Mouse (Mus musculus) layer of hippocampus, adult 2 months (tissue): Measurements from ENCODE around the gene Sox13. TPM values are rescaled to one million over a fixed set of nuclear protein-coding genes. Genes with fewer than 3 reads are reported as not detected.

Experiments used
- DNase-seq, 2 experiments: peaks; one replicate each; pipeline ENCODE4 v3.0.0; 2022; ENCODE audit warnings: low spot score in 2 of 2
- H3K27ac ChIP-seq: fragments of 200-600 bp; 2 replicates; pipeline ENCODE4 v1.8.1; 2022
- H3K4me3 ChIP-seq: fragments of 200-600 bp; 2 replicates; pipeline ENCODE4 v1.8.1; 2022; ENCODE audit warnings: mild to moderate bottlenecking
- CTCF ChIP-seq: fragments of 200-600 bp; conservative IDR thresholded peaks from 2 replicates; pipeline ENCODE4 v1.8.1; 2022; ENCODE audit warnings: antibody characterized with exemption, mild to moderate bottlenecking, moderate library complexity
- long read RNA-seq, 2 experiments: library from polyadenylated mRNA; stranded (forward); transcript quantifications; one replicate each; pipeline ENCODE4 v2.0.0; 2021; ENCODE audit warnings: borderline mapping rate in 2 of 2
- total RNA-seq, 2 experiments: library from RNA; stranded (reverse); gene quantifications; 2 replicates each; pipeline ENCODE4 v1.2.3; 2021

Sox13 gene
- total RNA-seq: 1 to 10 TPM; 6.3 to 9.4 TPM
- long read RNA-seq, experiment 1, partial matches to known transcripts: 1 of 4 reads
- long read RNA-seq, experiment 1, other reads (novel, unspliced or antisense): 3 of 4 reads
- long read RNA-seq, experiment 2, partial matches to known transcripts: 1 of 8 reads
- long read RNA-seq, experiment 2, other reads (novel, unspliced or antisense): 6 of 8 reads

- no peak for TF ChIP-seq CTCF
- Histone ChIP-seq H3K4me3 (peak within 1 kb of the TSS; percentile 73), H3K27ac (peak within 1 kb of the TSS; percentile 76)
- peak; percentile 29 to 49 for DNase-seq
Measured at GRCm38 (mm10) chr1:133423543-133424480, at the start of gene Sox13. Gene Sox13 (minus strand): TSS chr1:133424377.

- no peak for TF ChIP-seq CTCF
- no peak overlapping the region for H3K4me3 ChIP-seq
- no peak overlapping the region for H3K27ac ChIP-seq
- DNase-seq: no peak
Measured at GRCm38 (mm10) chr1:133471556-133471955, 47.4 kb upstream of the Sox13 start.

- DNase-seq: no peak
- no peak for TF ChIP-seq CTCF
- no peak overlapping the region for H3K4me3 ChIP-seq
- no peak overlapping the region for H3K27ac ChIP-seq
Measured at GRCm38 (mm10) chr1:133471086-133471485, 46.9 kb upstream of the Sox13 start.

GRCm38 (mm10) chr1:133470242-133471025, 46.3 kb upstream of the Sox13 start:
- no peak for TF ChIP-seq CTCF
- H3K4me3 ChIP-seq: no peak overlapping the region
- no peak for DNase-seq
- H3K27ac ChIP-seq: no peak overlapping the region

GRCm38 (mm10) chr1:133469213-133469612, 45.0 kb upstream of the Sox13 start:
- no peak for TF ChIP-seq CTCF
- Histone ChIP-seq H3K4me3 (no peak overlapping the region), H3K27ac (no peak overlapping the region)
- no peak for DNase-seq

- TF ChIP-seq CTCF: no peak
- DNase-seq: no peak
- Histone ChIP-seq H3K27ac (no peak overlapping the region), H3K4me3 (no peak overlapping the region)
Measured at GRCm38 (mm10) chr1:133468751-133469150, 44.6 kb upstream of the Sox13 start.

GRCm38 (mm10) chr1:133467905-133468304, 43.7 kb upstream of the Sox13 start:
- no peak for TF ChIP-seq CTCF
- no peak for DNase-seq
- H3K4me3 ChIP-seq: no peak overlapping the region
- no peak overlapping the region for H3K27ac ChIP-seq

- no peak for DNase-seq
- Histone ChIP-seq H3K4me3 (no peak overlapping the region), H3K27ac (no peak overlapping the region)
- no peak for TF ChIP-seq CTCF
Measured at GRCm38 (mm10) chr1:133463138-133463537, 39.0 kb upstream of the Sox13 start.

GRCm38 (mm10) chr1:133460996-133461395, 36.8 kb upstream of the Sox13 start:
- no peak for DNase-seq
- TF ChIP-seq CTCF: no peak

GRCm38 (mm10) chr1:133456097-133456496, 31.9 kb upstream of the Sox13 start:
- TF ChIP-seq CTCF: no peak
- no peak for DNase-seq
- Histone ChIP-seq H3K4me3 (no peak overlapping the region), H3K27ac (no peak overlapping the region)

More at GRCm38 (mm10) chr1:133460996-133461395, 36.8 kb upstream of the Sox13 start:
- Histone ChIP-seq H3K4me3 (no peak overlapping the region), H3K27ac (no peak overlapping the region)

- DNase-seq: no peak
- Histone ChIP-seq H3K27ac (no peak overlapping the region), H3K4me3 (no peak overlapping the region)
- no peak for TF ChIP-seq CTCF
Measured at GRCm38 (mm10) chr1:133452564-133453165, 28.5 kb upstream of the Sox13 start.

GRCm38 (mm10) chr1:133451869-133452563, 27.8 kb upstream of the Sox13 start:
- no peak for TF ChIP-seq CTCF
- Histone ChIP-seq H3K4me3 (no peak overlapping the region), H3K27ac (no peak overlapping the region)
- no peak for DNase-seq
